Mouse (Mus musculus) frontal cortex, postnatal 36 days (tissue): ENCODE results near the gene Scn9a.

Experiments
- DNase-seq, 2 experiments: peaks; one replicate each; pipeline ENCODE4 v3.0.0; 2022; ENCODE audit warnings: low spot score in 2 of 2

Gene Scn9a

GRCm38 (mm10) chr2:66634580-66635359, at the start of gene Scn9a:
Scn9a (minus strand) TSS chr2:66634962.
- DNase-seq = peak; percentile 22 to 28

- DNase-seq = no peak
Measured at GRCm38 (mm10) chr2:66661988-66662387, 27.2 kb upstream of the Scn9a start.

GRCm38 (mm10) chr2:66656430-66656829, 21.7 kb upstream of the Scn9a start:
- DNase-seq = no peak

GRCm38 (mm10) chr2:66655431-66655830, 20.7 kb upstream of the Scn9a start:
- no peak for DNase-seq

GRCm38 (mm10) chr2:66644384-66644783, 9.6 kb upstream of the Scn9a start:
- peak in 1 of 2 experiments; percentile 39 for DNase-seq

GRCm38 (mm10) chr2:66632728-66633127, 2.0 kb downstream of the Scn9a start:
- no peak for DNase-seq

GRCm38 (mm10) chr2:66611091-66611490, 23.7 kb downstream of the Scn9a start:
- no peak for DNase-seq

GRCm38 (mm10) chr2:66597313-66597712, 37.4 kb downstream of the Scn9a start:
- DNase-seq = no peak

- DNase-seq = no peak
Measured at GRCm38 (mm10) chr2:66596145-66596544, 38.6 kb downstream of the Scn9a start.

GRCm38 (mm10) chr2:66590151-66590550, 44.6 kb downstream of the Scn9a start:
- DNase-seq = no peak

- DNase-seq = no peak
Measured at GRCm38 (mm10) chr2:66580026-66580808, 54.5 kb downstream of the Scn9a start.

GRCm38 (mm10) chr2:66548254-66548653, 86.5 kb downstream of the Scn9a start:
- DNase-seq = no peak

GRCm38 (mm10) chr2:66519966-66520365, 114.8 kb downstream of the Scn9a start:
- no peak for DNase-seq

GRCm38 (mm10) chr2:66511424-66511823, 123.3 kb downstream of the Scn9a start:
- no peak for DNase-seq

GRCm38 (mm10) chr2:66508032-66508431, 126.7 kb downstream of the Scn9a start:
- no peak for DNase-seq

- DNase-seq = no peak
Measured at GRCm38 (mm10) chr2:66507616-66508015, 127.1 kb downstream of the Scn9a start.

- no peak for DNase-seq
Measured at GRCm38 (mm10) chr2:66502158-66502557, 132.6 kb downstream of the Scn9a start.

- DNase-seq = no peak
Measured at GRCm38 (mm10) chr2:66494556-66494955, 140.2 kb downstream of the Scn9a start.

- no peak for DNase-seq
Measured at GRCm38 (mm10) chr2:66478395-66478794, 156.4 kb downstream of the Scn9a start.

- peak in 1 of 2 experiments; percentile 50 for DNase-seq
Measured at GRCm38 (mm10) chr2:66473181-66473822, 161.5 kb downstream of the Scn9a start.

GRCm38 (mm10) chr2:66465484-66465883, 169.3 kb downstream of the Scn9a start:
- DNase-seq = no peak

GRCm38 (mm10) chr2:66464874-66465458, 169.8 kb downstream of the Scn9a start:
- DNase-seq = no peak
